Comparison of ENCODE assay signal across 8 mouse cellular contexts in the genomic region with DNA sequence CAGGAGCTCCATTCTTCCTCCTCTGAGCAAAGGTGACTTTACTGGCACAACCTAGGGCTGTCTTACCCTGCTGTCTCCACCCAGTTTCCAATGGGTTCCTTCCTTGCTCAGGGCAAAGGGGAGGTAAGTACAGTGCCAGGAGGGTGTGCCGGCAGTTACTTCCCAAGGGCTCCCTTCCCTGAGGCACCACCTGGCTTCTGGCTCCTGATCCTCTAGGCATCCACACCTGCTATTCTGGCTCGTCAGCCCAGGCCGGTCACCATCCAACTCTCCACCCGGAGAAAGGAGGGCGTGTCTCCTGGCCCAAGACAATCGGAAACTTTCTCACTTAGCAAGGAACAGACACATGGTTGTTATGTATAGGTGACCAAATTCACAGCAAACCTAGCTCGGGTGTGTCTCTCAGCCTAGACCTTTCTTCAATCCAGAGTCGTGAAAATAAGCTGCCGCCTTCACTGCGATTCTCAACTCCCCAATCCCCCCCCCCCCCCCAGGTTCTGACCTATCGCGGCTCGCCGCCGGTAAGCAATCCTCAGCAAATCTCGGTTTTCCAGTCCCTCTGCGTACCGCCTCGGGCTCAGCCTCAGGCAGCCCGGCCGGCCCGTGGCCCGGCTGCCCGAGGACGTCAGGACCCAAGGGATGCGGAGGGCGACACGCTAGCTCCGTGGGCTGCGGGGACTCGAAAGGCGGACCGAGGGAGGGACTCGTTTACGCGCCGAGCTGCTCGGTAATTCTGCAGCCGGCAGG. TPM values are rescaled to one million over a fixed set of nuclear protein-coding genes. Genes with fewer than 3 reads are reported as not detected.
DNase-seq lines count a peak whose midpoint lies in the region; ATAC-seq and TF ChIP-seq lines count a peak whose summit lies in the region.

No protein-coding gene starts in this region.

- no peaks in the 10 kb centered on the region for H3K9me3 ChIP-seq in erythroblast, embryonic 14.5 days (ENCODE audit: control insufficient read depth, low read length)
- H3K9me3 ChIP-seq in heart, embryonic 11.5 days (replicated peaks; ENCODE audit: control insufficient read depth, low read length) = no peaks in the 10 kb centered on the region
- no peaks in the 10 kb centered on the region for H3K9me3 ChIP-seq in midbrain, embryonic 12.5 days

- no peak for TF ChIP-seq CTCF in bone marrow, adult 2 months (IDR thresholded peaks at IDR 0.05; ENCODE audit: control insufficient read depth, insufficient read depth, low read length)

- no peak overlapping the region for H3K27ac ChIP-seq in bone marrow, adult 2 months (ENCODE audit: control insufficient read depth, insufficient read depth, low read depth, low read length, poor library complexity)
- peak overlapping the region; percentile 95 for H3K27ac ChIP-seq in heart, embryonic 11.5 days (ENCODE audit: low read depth, low read length)
- peak overlapping the region; percentile 86 for H3K27ac ChIP-seq in midbrain, embryonic 12.5 days (replicated peaks)

- ATAC-seq in erythroblast, adult 5-6 weeks (replicated peaks; ENCODE audit: low FRiP score, poor library complexity, severe bottlenecking) = no peak
- ATAC-seq in heart, embryonic 11.5 days (replicated peaks; ENCODE audit: insufficient number of reproducible peaks, low FRiP score, low TSS enrichment) = no peak; the same call in 1 of the 2 replicates
- ATAC-seq in midbrain, embryonic 12.5 days (ENCODE audit: low FRiP score, low read depth) = peak; percentile 55

- H3K4me3 ChIP-seq in erythroblast, embryonic 14.5 days (replicated peaks) = peak overlapping the region; percentile 62
- H3K4me3 ChIP-seq in bone marrow, adult 2 months (replicated peaks; ENCODE audit: control insufficient read depth, low read depth, low read length) = peak overlapping the region; percentile 14
- peak overlapping the region; percentile 95 for H3K4me3 ChIP-seq in heart, embryonic 11.5 days (ENCODE audit: low read depth, low read length)
- peak overlapping the region; percentile 74 for H3K4me3 ChIP-seq in midbrain, embryonic 12.5 days

- TF ChIP-seq POLR2A in bone marrow, adult 2 months (IDR thresholded peaks at IDR 0.05; ENCODE audit: borderline replicate concordance, control insufficient read depth, low read depth, low read length) = no peak

- peak; percentile 59 for DNase-seq in kidney, postnatal 10 days
- no peak for DNase-seq in thymus, postnatal 25 days
- DNase-seq in urinary bladder, adult 2 months (ENCODE audit: low spot score) = no peak

- H3K36me3 ChIP-seq in erythroblast, embryonic 14.5 days (ENCODE audit: control insufficient read depth) = no peaks in the 10 kb centered on the region; the same call in 1 of the 2 replicates
- no peaks in the 10 kb centered on the region; the same call in 1 of the 2 replicates for H3K36me3 ChIP-seq in heart, embryonic 11.5 days (ENCODE audit: control insufficient read depth, insufficient read depth, low read length)
- no peaks in the 10 kb centered on the region for H3K36me3 ChIP-seq in midbrain, embryonic 12.5 days

- peaks cover 15% of the 10 kb centered on the region for H3K4me1 ChIP-seq in erythroblast, embryonic 14.5 days (ENCODE audit: control insufficient read depth)
- no peaks in the 10 kb centered on the region for H3K4me1 ChIP-seq in bone marrow, adult 2 months (ENCODE audit: control insufficient read depth, insufficient read depth, low read length)
- peaks cover 92% of the 10 kb centered on the region for H3K4me1 ChIP-seq in heart, embryonic 11.5 days (ENCODE audit: control insufficient read depth, insufficient read depth, low read length)
- peaks cover 69% of the 10 kb centered on the region for H3K4me1 ChIP-seq in midbrain, embryonic 12.5 days

- 2% methylated on average over 39 of the region's 39 CpGs for WGBS in bone marrow, adult 2 months
- under 1% methylated on average over 39 of the region's 39 CpGs for WGBS in heart, embryonic 11.5 days (ENCODE audit: insufficient replicate concordance)
- 1% methylated on average over 37 of the region's 39 CpGs for WGBS in midbrain, embryonic 12.5 days

- H3K9ac ChIP-seq in heart, embryonic 11.5 days (ENCODE audit: low read depth, low read length) = peak overlapping the region; percentile 93
- H3K9ac ChIP-seq in midbrain, embryonic 12.5 days (replicated peaks) = peak overlapping the region; percentile 76

- H3K27me3 ChIP-seq in erythroblast, embryonic 14.5 days (ENCODE audit: control insufficient read depth) = peaks cover 79% of the 10 kb centered on the region
- no peaks in the 10 kb centered on the region for H3K27me3 ChIP-seq in heart, embryonic 11.5 days (ENCODE audit: control insufficient read depth, insufficient read depth, low read length)
- no peaks in the 10 kb centered on the region for H3K27me3 ChIP-seq in midbrain, embryonic 12.5 days

- H3K4me2 ChIP-seq in heart, embryonic 11.5 days = peak overlapping the region; percentile 96
- H3K4me2 ChIP-seq in midbrain, embryonic 12.5 days (replicated peaks) = peak overlapping the region; percentile 87

RNA-seq across cellular contexts. Expression of gene Bcar1, which starts 12.2 kb away (rescaled TPM):
- polyA plus RNA-seq in erythroblast, embryonic 14.5 days (2012) = 0.05 and 0.07 TPM in 2 replicates
- total RNA-seq in erythroblast, adult 5-6 weeks (2015; ENCODE audit: low replicate concordance) = not detected in 2 replicates
- total RNA-seq in erythroblast, adult 5-6 weeks (2017; ENCODE audit: low replicate concordance) = not detected in 2 replicates
- 2.7 and 4.1 TPM in 2 replicates for polyA plus RNA-seq in bone marrow, adult 2 months (2011; ENCODE audit: insufficient read depth, insufficient read length, low replicate concordance, missing spikeins)
- 46.6 and 53.8 TPM in 2 replicates for polyA plus RNA-seq in heart, embryonic 11.5 days (2014; fragmentation: Nextera tagmentation; extraction: Ambion mirVana)
- 52.4 and 53.8 TPM in 2 replicates for polyA plus RNA-seq in midbrain, embryonic 12.5 days (2016; fragmentation: Nextera tagmentation; extraction: Ambion mirVana)
- polyA plus RNA-seq in urinary bladder, adult 2 months (2012; rRNA removed) = 40.1 and 42.5 TPM in 2 replicates

RNA-seq across cellular contexts. Expression of gene Ctrb1, which starts 40.6 kb away (rescaled TPM):
- not detected in 2 replicates for polyA plus RNA-seq in erythroblast, embryonic 14.5 days (2012)
- not detected in 2 replicates for total RNA-seq in erythroblast, adult 5-6 weeks (2015; ENCODE audit: low replicate concordance)
- total RNA-seq in erythroblast, adult 5-6 weeks (2017; ENCODE audit: low replicate concordance) = not detected in 2 replicates
- not detected in 2 replicates for polyA plus RNA-seq in bone marrow, adult 2 months (2011; ENCODE audit: insufficient read depth, insufficient read length, low replicate concordance, missing spikeins)
- polyA plus RNA-seq in heart, embryonic 11.5 days (2014; fragmentation: Nextera tagmentation; extraction: Ambion mirVana) = not detected in 2 replicates
- polyA plus RNA-seq in midbrain, embryonic 12.5 days (2016; fragmentation: Nextera tagmentation; extraction: Ambion mirVana) = not detected in 2 replicates
- polyA plus RNA-seq in urinary bladder, adult 2 months (2012; rRNA removed) = 0.40 and 2.3 TPM in 2 replicates

Comparison
In these comparisons a context has a peak if more than half of its experiments do, and no peak if none do; other contexts are left out.
1. H3K4me3 ChIP-seq: peak in every context shown above with its lines; median percentile 95 in heart, embryonic 11.5 days; 74 in midbrain, embryonic 12.5 days; 62 in erythroblast, embryonic 14.5 days; 14 in bone marrow, adult 2 months.